Mouse (Mus musculus) adipose tissue, adult 10 weeks (tissue): ENCODE measurements around the gene Traf4. TPM values are rescaled to one million over a fixed set of nuclear protein-coding genes. Genes with fewer than 3 reads are reported as not detected.

Experiments used
- polyA plus RNA-seq: library from polyadenylated mRNA; stranded (reverse); fragments of 350-450 nt; fragmentation: Illumina TruSeq; extraction: RNeasy Lipid Tissue Mini Kit (QIAGEN cat#74804); gene quantifications from one replicate; pipeline ENCODE4 v1.2.3, GENCODE M21; 2014; ENCODE audit warnings: low read depth, low replicate concordance

The Traf4 gene
- 17.9 TPM for polyA plus RNA-seq

GRCm38 (mm10) chr11:78164924-78165760 lies at the start of gene Traf4:
TSS of gene Traf4 (minus strand) at chr11:78165589.

GRCm38 (mm10) chr11:78193113-78193512 lies 27.7 kb upstream of the Traf4 start, which contains the start of gene Proca1:
TSS of gene Proca1 (plus strand) at chr11:78193392.

GRCm38 (mm10) chr11:78188331-78189233 lies 23.2 kb upstream of the Traf4 start, which contains the start of gene Rab34:
TSS of gene Rab34 (plus strand) at chr11:78188430.

GRCm38 (mm10) chr11:78182961-78183844 lies 17.8 kb upstream of the Traf4 start, which contains the start of gene Rpl23a:
TSS of gene Rpl23a (minus strand) at chr11:78183584.

GRCm38 (mm10) chr11:78176402-78176862 lies 11.0 kb upstream of the Traf4 start, which contains the start of the genes Nek8 and Tlcd1:
TSS of gene Nek8 (minus strand) at chr11:78176675.
TSS of gene Tlcd1 (plus strand) at chr11:78176711.

Other genes with a start within 250 kb of the Traf4 start
- gene Sez6, start 234.8 kb downstream of the Traf4 start, polyA plus RNA-seq = 0.87 TPM
- gene Phf12, start 182.8 kb downstream of the Traf4 start, polyA plus RNA-seq = 41.1 TPM
- gene Dhrs13, start 133.3 kb downstream of the Traf4 start, polyA plus RNA-seq = 3.0 TPM
- gene Flot2, start 127.7 kb downstream of the Traf4 start, polyA plus RNA-seq = 50.3 TPM
- gene Eral1, start 85.2 kb downstream of the Traf4 start, polyA plus RNA-seq = 14.4 TPM
- 13.9 TPM for gene Fam222b, start 70.9 kb downstream of the Traf4 start, polyA plus RNA-seq
- gene Nek8, start 11.1 kb upstream of the Traf4 start, polyA plus RNA-seq = 11.7 TPM
- 74.2 TPM for gene Tlcd1, start 11.1 kb upstream of the Traf4 start, polyA plus RNA-seq
- gene Rpl23a, start 18.0 kb upstream of the Traf4 start, polyA plus RNA-seq = 2,000 TPM
- 68.5 TPM for gene Rab34, start 22.8 kb upstream of the Traf4 start, polyA plus RNA-seq
- gene Proca1, start 27.8 kb upstream of the Traf4 start, polyA plus RNA-seq = 26.7 TPM
- gene Sdf2, start 80.2 kb upstream of the Traf4 start, polyA plus RNA-seq = 103 TPM
- gene Supt6, start 80.4 kb upstream of the Traf4 start, polyA plus RNA-seq = 41.1 TPM
- 107 TPM for gene 2610507B11Rik, start 96.2 kb upstream of the Traf4 start, polyA plus RNA-seq
- gene BC030499, start 125.3 kb upstream of the Traf4 start, polyA plus RNA-seq = 0.19 TPM
- gene Spag5, start 135.9 kb upstream of the Traf4 start, polyA plus RNA-seq = 2.7 TPM
- 41.4 TPM for gene Aldoc, start 157.4 kb upstream of the Traf4 start, polyA plus RNA-seq
- gene Pigs, start 162.8 kb upstream of the Traf4 start, polyA plus RNA-seq = 34.6 TPM
- 34.6 TPM for gene Unc119, start 177.9 kb upstream of the Traf4 start, polyA plus RNA-seq
- gene Foxn1, start 221.0 kb upstream of the Traf4 start, polyA plus RNA-seq = not detected